Mouse (Mus musculus) embryonic facial prominence, embryonic 13.5 days (tissue): Measurements from ENCODE around the gene Rnf169. TPM values are rescaled to one million over a fixed set of nuclear protein-coding genes. Genes with fewer than 3 reads are reported as not detected.

Experiments
- ATAC-seq: fragments of 200-750 bp; cut with Nextera tagmentation; 2 replicates; pipeline ENCODE4 v1.8.0; 2017; ENCODE audit warnings: low read depth; ENCODE audit not compliant: insufficient number of reproducible peaks, insufficient read depth, low FRiP score, low TSS enrichment
- H3K27ac ChIP-seq: fragments of 300-500 bp; sonication (generic); 2 replicates; pipeline ENCODE4 v1.5.1; 2015; ENCODE audit warnings: moderate library complexity, mild to moderate bottlenecking, inconsistent platforms
- H3K27me3 ChIP-seq: fragments of 300-500 bp; sonication (generic); 2 replicates; pipeline ENCODE4 v1.6.1; 2015; ENCODE audit warnings: mild to moderate bottlenecking, inconsistent platforms
- H3K36me3 ChIP-seq: fragments of 300-500 bp; sonication (generic); 2 replicates; pipeline ENCODE4 v1.6.1; 2015; ENCODE audit warnings: mild to moderate bottlenecking, inconsistent platforms
- H3K4me1 ChIP-seq: fragments of 300-500 bp; sonication (generic); 2 replicates; pipeline ENCODE4 v1.6.1; 2015; ENCODE audit warnings: inconsistent platforms
- H3K4me2 ChIP-seq: fragments of 300-500 bp; sonication (generic); 2 replicates; pipeline ENCODE4 v1.6.1; 2015; ENCODE audit warnings: moderate library complexity, mild to moderate bottlenecking, inconsistent platforms
- H3K4me3 ChIP-seq: fragments of 300-500 bp; sonication (generic); 2 replicates; pipeline ENCODE4 v1.5.1; 2015; ENCODE audit warnings: mild to moderate bottlenecking, inconsistent platforms
- H3K9ac ChIP-seq: fragments of 300-500 bp; sonication (generic); 2 replicates; pipeline ENCODE4 v1.6.1; 2015; ENCODE audit warnings: mild to moderate bottlenecking, inconsistent platforms
- H3K9me3 ChIP-seq: fragments of 300-500 bp; sonication (generic); 2 replicates; pipeline ENCODE4 v1.6.1; 2016; ENCODE audit warnings: inconsistent platforms
- WGBS: fragments of 180-500 bp; shearing (Covaris S2); methylation state at CpG from one replicate; pipeline ENCODE4 v1.1.7; 2015; ENCODE audit warnings: mixed read lengths; 5-methylcytosine and 5-hydroxymethylcytosine counted together
- polyA plus RNA-seq: library from polyadenylated mRNA; unstranded; fragments of >200 nt; fragmentation: Nextera tagmentation; extraction: Ambion mirVana; gene quantifications from 2 replicates; pipeline ENCODE4 v1.2.1, GENCODE M21; 2015

Gene Rnf169
- polyA plus RNA-seq, 1 experiment from 2014 or later, result 6.6 TPM

DNA sequence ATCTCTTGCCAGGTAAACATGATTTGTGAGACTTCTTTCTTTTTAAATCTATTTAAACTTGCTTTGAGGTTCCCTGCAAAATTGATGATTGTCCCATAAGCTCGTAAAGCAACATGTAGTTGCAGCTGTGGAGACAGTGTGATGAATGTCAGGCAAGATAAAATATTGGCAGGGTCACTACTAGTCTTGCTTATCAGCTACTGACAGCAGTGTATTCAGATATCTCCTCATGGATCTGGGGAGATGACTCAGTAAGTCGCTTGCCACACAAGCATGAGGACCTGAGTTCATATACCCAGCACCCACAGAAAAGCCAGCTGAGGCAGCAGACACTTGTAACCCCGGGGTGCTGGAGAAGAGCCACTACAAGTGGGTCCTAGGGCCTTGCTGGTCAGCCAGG, 72.8 kb downstream of the Rnf169 start:
- Histone ChIP-seq H3K9me3 (peaks cover 6% of the 10 kb centered on the region; the same call in 1 of the 2 replicates), H3K4me1 (peaks cover 9% of the 10 kb centered on the region; the same call in 1 of the 2 replicates), H3K9ac (no peak overlapping the region), H3K27ac (no peak overlapping the region), H3K27me3 (no peaks in the 10 kb centered on the region), H3K4me3 (no peak overlapping the region), H3K36me3 (no peaks in the 10 kb centered on the region), H3K4me2 (no peak overlapping the region)
- ATAC-seq, result no peak
- 75% methylated on average over 3 of the region's 3 CpGs for WGBS

DNA sequence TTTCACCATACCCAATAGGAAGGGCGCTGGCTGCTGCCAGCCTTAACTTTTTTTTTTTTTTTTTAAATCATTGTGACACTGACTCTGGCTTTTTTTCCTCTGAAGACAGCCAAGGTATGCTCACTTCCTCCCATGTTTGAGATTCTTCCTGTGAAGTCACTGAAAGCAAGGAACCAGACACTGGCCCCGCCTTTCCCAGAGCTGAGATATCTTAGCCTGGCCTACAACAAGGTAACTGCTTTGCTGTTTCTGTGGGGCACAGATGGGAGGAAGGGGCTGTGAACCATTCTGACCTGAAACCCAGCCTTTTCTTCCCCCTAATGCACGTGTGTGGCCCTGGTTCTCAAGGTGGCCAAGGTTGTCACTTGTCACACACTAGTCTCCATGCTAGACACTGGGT, 73.9 kb downstream of the Rnf169 start:
- no peak overlapping the region for H3K27ac ChIP-seq
- WGBS, result 88% methylated on average over 3 of the region's 3 CpGs

DNA sequence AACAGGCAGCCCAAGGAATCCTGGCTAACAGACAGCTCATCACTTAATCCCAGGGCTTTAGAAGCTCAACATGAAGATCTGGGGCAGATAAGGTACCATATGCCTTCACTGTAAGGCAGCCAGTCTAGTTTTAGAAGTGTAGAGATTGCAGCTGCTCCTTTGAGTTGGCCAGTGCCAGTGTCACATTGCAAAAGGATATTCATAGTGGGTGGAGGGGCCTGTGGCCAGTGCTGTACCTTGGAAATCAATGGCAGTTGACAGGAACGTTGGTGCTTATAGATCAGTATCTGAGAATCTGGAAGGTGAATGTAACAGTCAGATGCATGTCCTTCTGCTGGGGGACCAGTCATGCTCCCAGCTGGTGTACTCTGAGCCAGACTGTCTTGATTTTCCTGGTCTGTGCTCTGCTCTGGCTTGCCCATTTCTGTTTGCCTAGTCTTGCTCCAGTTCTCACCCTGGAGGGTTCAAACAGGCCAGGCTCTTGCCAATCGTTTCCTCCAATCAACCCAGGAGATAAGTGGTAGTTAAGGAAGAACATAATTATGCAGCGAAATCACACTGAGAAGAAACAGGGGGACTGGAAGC, 75.7 kb downstream of the Rnf169 start:
- 40% methylated on average over 3 of the region's 3 CpGs for WGBS
- H3K36me3 ChIP-seq, result no peaks in the 10 kb centered on the region
- no peak overlapping the region for H3K9ac ChIP-seq
- H3K4me2 ChIP-seq, result no peak overlapping the region
- H3K27me3 ChIP-seq, result no peaks in the 10 kb centered on the region
- H3K9me3 ChIP-seq, result no peaks in the 10 kb centered on the region
- ATAC-seq, result no peak
- no peak overlapping the region for H3K27ac ChIP-seq
- H3K4me3 ChIP-seq, result no peak overlapping the region
- H3K4me1 ChIP-seq, result peaks cover 9% of the 10 kb centered on the region; the same call in 1 of the 2 replicates

More for the DNA sequence above, 73.9 kb downstream of the Rnf169 start:
- Histone ChIP-seq H3K36me3 (no peaks in the 10 kb centered on the region), H3K4me1 (peaks cover 9% of the 10 kb centered on the region; the same call in 1 of the 2 replicates), H3K27me3 (no peaks in the 10 kb centered on the region), H3K4me3 (no peak overlapping the region), H3K4me2 (no peak overlapping the region), H3K9me3 (peaks cover 6% of the 10 kb centered on the region; the same call in 1 of the 2 replicates), H3K9ac (no peak overlapping the region)
- no peak for ATAC-seq

DNA sequence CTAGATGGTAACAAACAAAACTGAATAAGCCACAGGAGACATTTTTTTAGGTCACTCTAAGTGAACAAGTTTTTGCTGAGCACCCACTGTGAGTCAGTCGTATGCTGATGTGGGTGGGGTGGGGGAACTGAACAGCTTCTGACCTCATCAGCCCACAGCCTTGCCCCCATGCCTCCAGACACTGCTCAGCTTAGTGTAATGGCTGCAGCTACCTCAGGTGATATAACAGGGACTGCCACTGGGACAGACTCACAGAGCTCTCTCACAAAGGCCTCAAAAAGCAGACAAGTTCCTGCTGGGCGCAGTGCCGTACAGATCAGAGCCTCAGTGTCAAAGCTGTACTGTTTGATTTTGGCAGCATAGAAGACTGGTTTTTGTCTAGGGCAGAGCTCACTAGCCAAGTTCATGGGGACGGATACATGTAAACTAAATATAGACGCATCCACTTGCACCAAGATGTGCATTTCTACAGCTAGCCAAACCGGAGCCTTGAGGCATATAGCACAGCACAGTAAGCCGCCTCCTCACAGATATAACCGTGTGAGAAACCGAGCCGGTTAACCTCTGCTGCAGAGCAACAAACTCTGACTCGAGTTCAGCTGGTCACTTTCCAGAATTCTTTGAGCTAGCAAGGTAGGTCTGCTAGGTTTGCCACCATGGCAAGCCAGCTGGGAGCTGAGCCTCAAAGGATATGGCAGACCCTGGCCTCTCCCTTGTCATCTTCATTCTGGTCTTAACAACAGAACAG, 77.2 kb downstream of the Rnf169 start:
- Histone ChIP-seq H3K27me3 (no peaks in the 10 kb centered on the region), H3K27ac (no peak overlapping the region), H3K4me3 (no peak overlapping the region), H3K36me3 (no peaks in the 10 kb centered on the region), H3K4me2 (no peak overlapping the region), H3K9me3 (no peaks in the 10 kb centered on the region), H3K9ac (no peak overlapping the region), H3K4me1 (peaks cover 9% of the 10 kb centered on the region; the same call in 1 of the 2 replicates)
- 73% methylated on average over 11 of the region's 11 CpGs for WGBS
- ATAC-seq, result no peak

DNA sequence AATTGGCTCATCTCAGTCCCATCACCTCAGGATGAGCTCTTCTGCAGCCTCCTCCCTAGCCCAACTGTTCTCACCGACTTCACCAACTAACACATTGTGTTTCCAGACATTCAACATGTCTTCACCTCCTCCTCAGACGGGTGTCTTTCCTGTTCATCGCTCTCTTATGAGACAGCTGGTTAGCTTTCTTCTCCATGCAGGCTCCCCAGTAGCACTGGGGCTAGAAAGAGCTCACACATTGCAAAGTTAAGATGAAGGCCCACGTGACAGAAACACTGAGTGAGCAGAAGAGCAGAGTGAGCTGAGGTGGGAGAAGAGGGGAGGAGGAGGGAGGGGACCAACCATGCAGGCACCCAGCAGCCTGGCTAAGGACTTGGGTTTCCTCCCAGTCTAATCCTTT, 78.0 kb downstream of the Rnf169 start:
- no peak overlapping the region for H3K27ac ChIP-seq

DNA sequence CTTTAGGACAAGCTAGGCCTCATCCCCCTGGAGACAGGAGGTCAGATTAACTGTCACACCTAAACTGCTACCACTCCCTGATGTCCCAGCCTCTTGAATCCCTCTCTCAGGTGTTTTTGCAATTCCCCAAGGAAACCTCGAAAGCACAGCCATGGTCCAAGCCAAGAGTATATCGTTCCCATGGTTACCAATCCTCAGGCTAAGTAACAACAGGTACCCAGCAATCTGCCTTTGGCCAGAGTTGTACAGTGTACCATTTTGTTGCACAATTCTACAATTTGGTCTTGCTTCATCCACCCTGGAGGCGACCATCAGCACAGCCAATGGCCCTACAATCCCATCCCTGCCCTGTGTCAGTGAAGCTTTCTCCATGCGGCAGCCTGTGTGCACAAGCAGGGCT, 83.3 kb downstream of the Rnf169 start:
- no peak for ATAC-seq
- no peaks in the 10 kb centered on the region for H3K4me1 ChIP-seq
- 84% methylated on average over 4 of the region's 4 CpGs for WGBS

More for the DNA sequence above, 78.0 kb downstream of the Rnf169 start:
- ATAC-seq, result no peak
- Histone ChIP-seq H3K4me3 (no peak overlapping the region), H3K27me3 (no peaks in the 10 kb centered on the region), H3K4me1 (peaks cover 9% of the 10 kb centered on the region; the same call in 1 of the 2 replicates), H3K9me3 (no peaks in the 10 kb centered on the region), H3K9ac (no peak overlapping the region), H3K36me3 (no peaks in the 10 kb centered on the region), H3K4me2 (no peak overlapping the region)
- WGBS, result 70% methylated on average over 4 of the region's 4 CpGs

DNA sequence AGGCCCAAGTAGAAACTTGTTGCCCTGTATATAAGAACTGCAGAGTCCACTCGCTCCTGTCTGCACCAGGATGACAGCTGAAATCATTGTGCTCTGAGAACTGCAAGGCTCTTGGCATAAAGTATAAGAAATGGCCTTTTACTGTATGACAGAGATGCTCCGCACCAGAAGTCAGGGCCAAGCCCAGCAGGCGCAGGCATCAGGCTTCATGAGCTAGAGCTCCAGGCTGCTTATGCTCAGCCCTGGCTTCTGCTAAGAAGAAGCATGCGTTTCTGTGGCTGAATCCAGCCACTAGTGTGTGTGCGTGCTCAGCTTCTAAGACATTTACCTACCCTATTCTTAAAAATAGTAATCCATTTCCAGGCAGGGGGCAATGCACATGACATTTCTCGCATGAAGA, 85.8 kb downstream of the Rnf169 start:
- H3K9me3 ChIP-seq, result no peaks in the 10 kb centered on the region
- no peak overlapping the region for H3K27ac ChIP-seq
- no peaks in the 10 kb centered on the region for H3K27me3 ChIP-seq
- WGBS, result 76% methylated on average over 6 of the region's 6 CpGs
- no peak for ATAC-seq
- no peaks in the 10 kb centered on the region for H3K4me1 ChIP-seq
- H3K9ac ChIP-seq, result no peak overlapping the region
- H3K4me3 ChIP-seq, result no peak overlapping the region
- H3K36me3 ChIP-seq, result no peaks in the 10 kb centered on the region
- H3K4me2 ChIP-seq, result no peak overlapping the region

More for the DNA sequence above, 83.3 kb downstream of the Rnf169 start:
- H3K9me3 ChIP-seq, result no peaks in the 10 kb centered on the region
- no peak overlapping the region for H3K27ac ChIP-seq
- no peak overlapping the region for H3K9ac ChIP-seq
- no peaks in the 10 kb centered on the region for H3K36me3 ChIP-seq
- no peaks in the 10 kb centered on the region for H3K27me3 ChIP-seq
- H3K4me3 ChIP-seq, result no peak overlapping the region
- no peak overlapping the region for H3K4me2 ChIP-seq

DNA sequence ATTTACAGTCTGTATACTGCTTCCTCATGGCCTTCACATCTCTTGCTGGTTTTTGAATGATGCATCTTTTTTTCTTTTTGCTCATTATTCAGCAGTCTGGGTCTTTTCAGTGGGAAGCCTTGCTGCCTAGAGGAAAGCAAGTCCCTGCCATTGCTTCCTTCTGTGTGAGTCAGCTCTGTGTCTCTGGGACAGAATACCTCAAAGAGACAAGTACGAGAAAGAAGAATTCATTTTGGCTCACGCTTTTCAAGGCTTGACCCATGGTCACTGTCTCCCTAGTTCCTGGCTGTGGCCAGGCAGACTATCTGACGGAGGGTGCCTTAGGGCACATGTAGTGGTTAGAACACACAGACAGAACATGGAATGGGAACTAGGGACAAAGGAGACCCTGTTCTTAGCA, 86.3 kb downstream of the Rnf169 start:
- no peak for ATAC-seq
- no peak overlapping the region for H3K27ac ChIP-seq
- no peaks in the 10 kb centered on the region for H3K9me3 ChIP-seq

DNA sequence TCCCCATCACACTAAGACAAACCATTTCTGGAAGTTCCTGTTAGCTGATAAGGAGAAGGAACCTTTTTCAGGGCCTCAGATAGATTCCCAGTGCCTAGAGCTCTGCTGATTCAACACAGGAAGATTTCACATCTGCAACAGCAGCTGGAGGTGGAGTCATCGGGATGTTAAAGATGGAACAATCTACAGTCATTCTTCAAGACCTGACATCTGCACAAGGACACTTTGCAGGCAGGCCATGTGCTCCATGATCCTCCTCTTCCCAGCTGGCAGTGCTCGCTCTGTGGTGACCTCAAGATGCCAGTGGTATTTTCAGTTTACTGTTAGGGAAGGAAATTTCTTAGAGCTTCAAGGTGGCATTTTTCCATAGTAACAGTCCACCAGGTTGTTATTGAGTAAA, 87.9 kb downstream of the Rnf169 start:
- Histone ChIP-seq H3K27ac (no peak overlapping the region), H3K9ac (no peak overlapping the region), H3K36me3 (no peaks in the 10 kb centered on the region), H3K27me3 (no peaks in the 10 kb centered on the region), H3K4me2 (no peak overlapping the region), H3K9me3 (no peaks in the 10 kb centered on the region), H3K4me3 (no peak overlapping the region), H3K4me1 (no peaks in the 10 kb centered on the region)
- 85% methylated on average over 2 of the region's 2 CpGs for WGBS
- no peak for ATAC-seq

More for the DNA sequence above, 86.3 kb downstream of the Rnf169 start:
- H3K36me3 ChIP-seq, result no peaks in the 10 kb centered on the region
- H3K4me2 ChIP-seq, result no peak overlapping the region
- no peak overlapping the region for H3K9ac ChIP-seq
- no peaks in the 10 kb centered on the region for H3K27me3 ChIP-seq
- no peak overlapping the region for H3K4me3 ChIP-seq
- WGBS, result 48% methylated on average over 3 of the region's 3 CpGs
- no peaks in the 10 kb centered on the region for H3K4me1 ChIP-seq

DNA sequence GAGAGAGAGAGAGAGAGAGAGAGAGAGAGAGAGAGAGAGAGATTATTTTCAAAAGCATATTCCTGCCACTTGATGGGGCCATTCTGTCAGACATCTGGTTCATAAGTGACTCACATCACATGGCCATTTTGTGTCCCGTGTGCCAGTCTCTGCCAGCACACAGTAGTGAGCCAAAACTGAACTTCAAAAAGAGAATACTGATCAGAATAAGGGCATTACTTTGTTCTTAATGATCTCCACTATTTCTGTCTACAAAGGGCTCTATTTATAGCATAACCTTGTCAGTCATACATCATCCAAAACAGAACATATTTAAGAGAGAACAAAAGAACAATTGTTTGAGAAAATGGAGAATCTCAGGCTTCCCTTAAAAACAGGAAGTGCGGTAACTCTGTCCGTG, 88.8 kb downstream of the Rnf169 start:
- Histone ChIP-seq H3K36me3 (no peaks in the 10 kb centered on the region), H3K27me3 (no peaks in the 10 kb centered on the region), H3K4me1 (no peaks in the 10 kb centered on the region), H3K4me2 (no peak overlapping the region), H3K4me3 (no peak overlapping the region), H3K9ac (no peak overlapping the region), H3K9me3 (no peaks in the 10 kb centered on the region), H3K27ac (no peak overlapping the region)
- no peak for ATAC-seq
- WGBS, result 36% methylated on average over 3 of the region's 3 CpGs

DNA sequence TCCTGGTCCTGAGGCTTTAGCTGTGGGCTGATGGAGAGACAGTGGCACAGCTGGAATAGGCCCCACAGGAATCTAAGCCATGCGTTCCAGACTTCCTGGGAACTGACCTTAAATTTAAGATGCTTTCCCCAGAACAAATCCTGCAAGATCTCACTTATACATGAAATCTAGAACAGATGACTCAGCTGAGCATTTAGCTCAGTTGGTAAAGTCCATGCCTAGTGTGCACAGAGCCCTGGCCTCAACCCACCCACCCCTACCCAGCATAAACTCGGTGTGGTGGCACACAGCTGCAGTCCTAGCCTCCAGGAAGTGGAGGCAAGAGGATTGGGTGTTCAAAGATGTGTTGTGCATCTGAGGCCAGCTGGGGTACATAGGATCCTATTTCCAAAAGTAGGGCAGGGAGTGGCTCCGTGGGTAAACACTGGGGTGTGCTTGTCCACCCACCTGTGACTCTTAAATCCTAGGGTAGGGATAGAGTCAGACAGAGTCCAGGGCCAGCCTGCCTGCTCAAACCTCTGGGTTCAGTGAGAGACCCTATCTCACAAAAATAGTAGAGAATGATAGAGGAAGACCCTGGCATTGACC, 90.0 kb downstream of the Rnf169 start:
- no peak for ATAC-seq
- H3K4me1 ChIP-seq, result no peaks in the 10 kb centered on the region
- WGBS, result 49% methylated on average over 3 of the region's 3 CpGs

More for the DNA sequence above, 90.0 kb downstream of the Rnf169 start:
- Histone ChIP-seq H3K4me2 (no peak overlapping the region), H3K36me3 (no peaks in the 10 kb centered on the region), H3K9ac (no peak overlapping the region), H3K27me3 (no peaks in the 10 kb centered on the region), H3K9me3 (no peaks in the 10 kb centered on the region), H3K27ac (no peak overlapping the region), H3K4me3 (no peak overlapping the region)
